8 mouse cellular contexts compared by ENCODE assay signal in the genomic region with DNA sequence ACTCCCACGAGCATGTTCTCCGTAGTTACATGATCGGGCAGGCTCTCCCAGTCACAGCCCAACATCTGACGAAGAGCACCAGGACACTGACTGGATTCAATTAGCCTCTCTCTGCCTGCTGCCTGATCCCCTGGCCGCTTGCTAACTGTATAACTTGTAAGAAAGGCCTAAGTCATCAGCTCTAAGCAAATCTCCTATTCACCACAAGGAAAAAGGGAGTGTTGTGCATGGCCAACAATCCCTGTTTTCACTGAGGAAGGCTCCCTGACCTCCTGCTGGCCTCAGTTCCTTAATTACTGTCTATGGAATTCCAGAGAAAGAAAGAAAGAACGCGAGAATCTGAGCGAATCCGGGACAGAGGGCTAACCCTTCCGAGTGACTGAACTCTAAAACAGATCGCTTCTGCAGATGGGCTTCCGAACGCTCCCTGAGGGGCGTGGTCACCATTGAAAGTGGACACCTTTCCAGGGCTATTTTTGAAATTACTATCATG.
DNase-seq lines count a peak whose midpoint lies in the region; ATAC-seq and TF ChIP-seq lines count a peak whose summit lies in the region.

No protein-coding gene starts in this region.

- peak overlapping the region; percentile 59 for H3K9ac ChIP-seq in kidney, embryonic 16.5 days (replicated peaks; ENCODE audit: low read length)
- no peak overlapping the region for H3K9ac ChIP-seq in midbrain, postnatal 0 days (replicated peaks; ENCODE audit: low read length, poor library complexity, severe bottlenecking)

- peak overlapping the region; percentile 44 for H3K4me2 ChIP-seq in kidney, embryonic 16.5 days (replicated peaks; ENCODE audit: low read depth, low read length)
- H3K4me2 ChIP-seq in midbrain, postnatal 0 days (ENCODE audit: low read depth, low read length, poor library complexity, severe bottlenecking): peak overlapping the region; percentile 38

- TF ChIP-seq CTCF in midbrain, postnatal 0 days (IDR thresholded peaks at IDR 0.05): no peak

- peaks cover 34% of the 10 kb centered on the region for H3K4me1 ChIP-seq in kidney, embryonic 16.5 days (ENCODE audit: insufficient read depth, low read length)
- H3K4me1 ChIP-seq in midbrain, postnatal 0 days (ENCODE audit: insufficient read depth, low read length): peaks cover 4% of the 10 kb centered on the region; the same call in 1 of the 2 replicates

- no peaks in the 10 kb centered on the region for H3K36me3 ChIP-seq in kidney, embryonic 16.5 days (ENCODE audit: insufficient read depth, low read length)
- H3K36me3 ChIP-seq in midbrain, postnatal 0 days (ENCODE audit: insufficient read depth, low read length): 0 out of 2 replicates have a peak, but pooled peaks cover 2% of the 10 kb centered on the region

- peak overlapping the region; percentile 89 for H3K27ac ChIP-seq in kidney, embryonic 16.5 days (ENCODE audit: low read length)
- H3K27ac ChIP-seq in midbrain, postnatal 0 days (ENCODE audit: low read depth, low read length): peak overlapping the region; percentile 62

- H3K9me3 ChIP-seq in kidney, embryonic 16.5 days (ENCODE audit: low read length): no peaks in the 10 kb centered on the region
- no peaks in the 10 kb centered on the region for H3K9me3 ChIP-seq in midbrain, postnatal 0 days (ENCODE audit: low read length)

- H3K27me3 ChIP-seq in kidney, embryonic 16.5 days (ENCODE audit: insufficient read depth, low read length): no peaks in the 10 kb centered on the region
- H3K27me3 ChIP-seq in midbrain, postnatal 0 days (ENCODE audit: insufficient read depth, low read length): no peaks in the 10 kb centered on the region

- peak; percentile 36 to 44 for DNase-seq in cerebellum, postnatal 10 days
- DNase-seq in cerebellum, postnatal 25 days: no peak
- peak; percentile 88 for DNase-seq in embryo, embryonic 11 days
- DNase-seq in heart, adult 8-10 months (ENCODE audit: low spot score): peak; percentile 75
- peak; percentile 55 for DNase-seq in midbrain, postnatal 0 days (ENCODE audit: low spot score)
- DNase-seq in ovary, postnatal 14 days (ENCODE audit: low spot score): no peak
- no peak for DNase-seq in layer of hippocampus, adult 11-12 months (ENCODE audit: low spot score)

- 6% methylated on average over 14 of the region's 14 CpGs for WGBS in kidney, embryonic 16.5 days
- WGBS in midbrain, postnatal 0 days: 9% methylated on average over 14 of the region's 14 CpGs

- peak; percentile 79 for ATAC-seq in kidney, embryonic 16.5 days (ENCODE audit: low FRiP score, low TSS enrichment)
- ATAC-seq in midbrain, postnatal 0 days (ENCODE audit: low FRiP score): no peak

- H3K4me3 ChIP-seq in kidney, embryonic 16.5 days (ENCODE audit: low read length): peak overlapping the region; percentile 32
- H3K4me3 ChIP-seq in midbrain, postnatal 0 days (ENCODE audit: low read depth, low read length): peak overlapping the region; percentile 27

Comparison
In these comparisons a context has a peak if more than half of its experiments do, and no peak if none do; other contexts are left out.
1. DNase-seq: peak in cerebellum, postnatal 10 days (2 of 2), embryo, embryonic 11 days (single experiment), heart, adult 8-10 months (single experiment) and midbrain, postnatal 0 days (single experiment); none in cerebellum, postnatal 25 days (0 of 2), ovary, postnatal 14 days (single experiment) and layer of hippocampus, adult 11-12 months (single experiment).